Mouse (Mus musculus) hindbrain, postnatal 0 days (tissue): ENCODE data around the gene Trip6. TPM values are rescaled to one million over a fixed set of nuclear protein-coding genes. Genes with fewer than 3 reads are reported as not detected.
"Not testable (repeated sequence)": the region's sequence is repeated elsewhere in the genome, so short reads cannot be mapped to it uniquely, and the experiment has no call there.

ENCODE experiments used
- ATAC-seq: fragments of 200-750 bp; cut with Nextera tagmentation; 2 replicates; pipeline ENCODE4 v1.8.0; 2017; ENCODE audit warnings: mild to moderate bottlenecking, moderate TSS enrichment, moderate library complexity
- DNase-seq: peaks from one replicate; pipeline ENCODE4 v3.0.0-alpha.2; 2015; ENCODE audit warnings: low spot score
- H3K27ac ChIP-seq: fragments of 300-500 bp; sonication (generic); 2 replicates; pipeline ENCODE4 v1.5.1; 2014; ENCODE audit warnings: mild to moderate bottlenecking
- H3K27me3 ChIP-seq: fragments of 300-500 bp; sonication (generic); 2 replicates; pipeline ENCODE4 v1.6.1; 2014; ENCODE audit warnings: low read length, mixed read lengths; ENCODE audit not compliant: insufficient read depth
- H3K36me3 ChIP-seq: fragments of 300-500 bp; sonication (generic); 2 replicates; pipeline ENCODE4 v1.6.1; 2014; ENCODE audit warnings: low read length, mixed read lengths; ENCODE audit not compliant: insufficient read depth
- H3K4me1 ChIP-seq: fragments of 300-500 bp; sonication (generic); 2 replicates; pipeline ENCODE4 v1.6.1; 2014; ENCODE audit warnings: antibody characterized with exemption, low read length, mixed read lengths; ENCODE audit not compliant: insufficient read depth
- H3K4me2 ChIP-seq: fragments of 300-500 bp; sonication (generic); 2 replicates; pipeline ENCODE4 v1.6.1; 2014; ENCODE audit warnings: low read depth, mild to moderate bottlenecking, low read length, moderate library complexity, mixed read lengths
- H3K4me3 ChIP-seq: fragments of 300-500 bp; sonication (generic); 2 replicates; pipeline ENCODE4 v1.5.1; 2014; ENCODE audit warnings: low read length
- H3K9ac ChIP-seq: fragments of 300-500 bp; sonication (generic); replicated peaks from 2 replicates; pipeline ENCODE4 v1.6.1; 2014; ENCODE audit warnings: mild to moderate bottlenecking, low read length, moderate library complexity, mixed read lengths
- H3K9me3 ChIP-seq: fragments of 300-500 bp; sonication (generic); 2 replicates; pipeline ENCODE4 v1.6.1; 2016; ENCODE audit warnings: low read length, mixed read lengths
- CTCF ChIP-seq: IDR thresholded peaks from 2 replicates; pipeline ENCODE4 v1.5.1; 2016; ENCODE audit warnings: antibody characterized with exemption, control low read depth, low read depth
- WGBS: fragments of 180-500 bp; shearing (Covaris S2); extraction: QIAGEN DNeasy Blood & Tissue Kit; methylation state at CpG from one replicate; pipeline ENCODE4 v1.1.7; 2014; 5-methylcytosine and 5-hydroxymethylcytosine counted together
- polyA plus RNA-seq: library from polyadenylated mRNA; unstranded; fragments of >200 nt; fragmentation: Nextera tagmentation; extraction: Ambion mirVana; gene quantifications from 2 replicates; pipeline ENCODE4 v1.2.1, GENCODE M21; 2015
- total RNA-seq: library from RNA; depleted of rRNA; stranded (reverse); fragments of >200 nt; gene quantifications from 2 replicates; pipeline ENCODE4 v1.2.3, GENCODE M21; 2014

The Trip6 gene
- total and polyA plus RNA-seq, 2 experiments from 2014 or later, result 15.0 to 15.5 TPM

GRCm38 (mm10) chr5:137285986-137286385, 28.2 kb downstream of the Trip6 start:
- Histone ChIP-seq H3K4me3 (no peak overlapping the region), H3K9ac (no peak overlapping the region)
- no peak for ATAC-seq

GRCm38 (mm10) chr5:137285045-137285444, 29.2 kb downstream of the Trip6 start:
- no peak overlapping the region for H3K9ac ChIP-seq
- H3K4me2 ChIP-seq, result no peak overlapping the region
- H3K4me3 ChIP-seq, result no peak overlapping the region
- no peaks in the 10 kb centered on the region for H3K36me3 ChIP-seq
- ATAC-seq (no peak), DNase-seq (peak; percentile 62)
- H3K4me1 ChIP-seq, result 0 out of 2 replicates have a peak, but pooled peaks cover 3% of the 10 kb centered on the region
- TF ChIP-seq CTCF, result peak; percentile 81
- no peak overlapping the region for H3K27ac ChIP-seq
- no peaks in the 10 kb centered on the region for H3K9me3 ChIP-seq
- 59% methylated on average over 5 of the region's 5 CpGs for WGBS
- H3K27me3 ChIP-seq, result no peaks in the 10 kb centered on the region

More at GRCm38 (mm10) chr5:137285986-137286385, 28.2 kb downstream of the Trip6 start:
- WGBS, result 52% methylated on average over 7 of the region's 7 CpGs
- Histone ChIP-seq H3K27me3 (no peaks in the 10 kb centered on the region), H3K27ac (no peak overlapping the region), H3K9me3 (no peaks in the 10 kb centered on the region), H3K4me2 (peak overlapping the region; percentile 85), H3K36me3 (no peaks in the 10 kb centered on the region), H3K4me1 (0 out of 2 replicates have a peak, but pooled peaks cover 3% of the 10 kb centered on the region)
- DNase-seq, result no peak
- TF ChIP-seq CTCF, result no peak

- WGBS, result 82% methylated on average over 5 of the region's 6 CpGs
- H3K36me3 ChIP-seq, H3K27ac ChIP-seq, H3K4me1 ChIP-seq, H3K9ac ChIP-seq, H3K4me3 ChIP-seq, DNase-seq, ATAC-seq, H3K9me3 ChIP-seq, H3K27me3 ChIP-seq, H3K4me2 ChIP-seq: not testable (repeated sequence)
These were observed 29.8 kb downstream of the Trip6 start for GRCm38 (mm10) chr5:137284411-137284810.

- peak overlapping the region; percentile 20; the same call in 1 of the 2 replicates for H3K27ac ChIP-seq
- no peak overlapping the region for H3K4me3 ChIP-seq
- H3K9me3 ChIP-seq, result no peaks in the 10 kb centered on the region
- H3K36me3 ChIP-seq, result no peaks in the 10 kb centered on the region
- no peaks in the 10 kb centered on the region for H3K27me3 ChIP-seq
- peak; percentile 71 for TF ChIP-seq CTCF
- 44% methylated on average over 18 of the region's 18 CpGs for WGBS
- peak; percentile 78 for DNase-seq
- H3K4me2 ChIP-seq, result peak overlapping the region; percentile 18; the same call in 1 of the 2 replicates
- H3K4me1 ChIP-seq, result no peaks in the 10 kb centered on the region
- 0 out of 2 replicates have a peak overlapping the region, but pooled peaks have one; percentile 13 for H3K9ac ChIP-seq
- ATAC-seq, result peak; percentile 84
These were observed 36.6 kb downstream of the Trip6 start for GRCm38 (mm10) chr5:137277360-137278342.

- no peak overlapping the region for H3K27ac ChIP-seq
- no peak overlapping the region for H3K4me2 ChIP-seq
- WGBS, result 31% methylated on average over 16 of the region's 18 CpGs
- no peaks in the 10 kb centered on the region for H3K4me1 ChIP-seq
- ATAC-seq (0 out of 2 replicates have a peak, but pooled peaks have one; percentile 18), DNase-seq (no peak)
- H3K9ac ChIP-seq, result no peak overlapping the region
- no peak for TF ChIP-seq CTCF
- H3K36me3 ChIP-seq, result no peaks in the 10 kb centered on the region
- H3K27me3 ChIP-seq, result no peaks in the 10 kb centered on the region
- H3K4me3 ChIP-seq, result no peak overlapping the region
- no peaks in the 10 kb centered on the region for H3K9me3 ChIP-seq
These were observed 45.9 kb downstream of the Trip6 start for GRCm38 (mm10) chr5:137268131-137268910.

- 90% methylated on average over 11 of the region's 11 CpGs for WGBS
- DNase-seq, result no peak
- Histone ChIP-seq H3K4me3 (no peak overlapping the region), H3K4me2 (no peak overlapping the region), H3K27me3 (no peaks in the 10 kb centered on the region), H3K9me3 (no peaks in the 10 kb centered on the region), H3K4me1 (no peaks in the 10 kb centered on the region), H3K36me3 (no peaks in the 10 kb centered on the region), H3K27ac (no peak overlapping the region), H3K9ac (no peak overlapping the region)
- TF ChIP-seq CTCF, result no peak
- ATAC-seq, result no peak
These were observed 49.4 kb downstream of the Trip6 start for GRCm38 (mm10) chr5:137264787-137265186.
